Mouse (Mus musculus) brain, adult 2 months (tissue): Measurements from ENCODE around the gene Kdelc1.

Experiments used
- DNase-seq: peaks from one replicate; pipeline ENCODE4 v3.0.0; 2011; ENCODE audit warnings: low read depth, low spot score

Kdelc1 gene

GRCm38 (mm10) chr1:44118239-44119054 is at the start of gene Kdelc1, which contains the start of gene Bivm:
Kdelc1 (minus strand) TSS chr1:44118808.
Bivm (plus strand) TSS chr1:44118957.
- peak; percentile 99 for DNase-seq

- no peak for DNase-seq
Measured at GRCm38 (mm10) chr1:44167859-44168383, 49.3 kb upstream of the Kdelc1 start.

- peak; percentile 14 for DNase-seq
Measured at GRCm38 (mm10) chr1:44162389-44162788, 43.8 kb upstream of the Kdelc1 start.

- no peak for DNase-seq
Measured at GRCm38 (mm10) chr1:44161818-44162217, 43.2 kb upstream of the Kdelc1 start.

- DNase-seq, result no peak
Measured at GRCm38 (mm10) chr1:44158317-44158716, 39.7 kb upstream of the Kdelc1 start.

GRCm38 (mm10) chr1:44155287-44155686 is 36.7 kb upstream of the Kdelc1 start:
- DNase-seq, result peak; percentile 42

GRCm38 (mm10) chr1:44148706-44149105 is 30.1 kb upstream of the Kdelc1 start:
- peak; percentile 13 for DNase-seq

- peak; percentile 97 for DNase-seq
Measured at GRCm38 (mm10) chr1:44147563-44148381, 29.2 kb upstream of the Kdelc1 start, which contains the start of gene Ercc5. Ercc5 (plus strand) TSS chr1:44147744.

GRCm38 (mm10) chr1:44142747-44143146 is 24.1 kb upstream of the Kdelc1 start:
- peak; percentile 62 for DNase-seq

GRCm38 (mm10) chr1:44140232-44140631 is 21.6 kb upstream of the Kdelc1 start:
- no peak for DNase-seq

- no peak for DNase-seq
Measured at GRCm38 (mm10) chr1:44129929-44130581, 11.4 kb upstream of the Kdelc1 start.

GRCm38 (mm10) chr1:44125590-44125989 is 7.0 kb upstream of the Kdelc1 start:
- DNase-seq, result no peak

- no peak for DNase-seq
Measured at GRCm38 (mm10) chr1:44122256-44122655, 3.6 kb upstream of the Kdelc1 start.

- no peak for DNase-seq
Measured at GRCm38 (mm10) chr1:44120074-44120406, 1.4 kb upstream of the Kdelc1 start.

GRCm38 (mm10) chr1:44119201-44120073 is 829 bp upstream of the Kdelc1 start:
- DNase-seq, result peak; percentile 93

GRCm38 (mm10) chr1:44117571-44117970 is 1.0 kb downstream of the Kdelc1 start:
- no peak for DNase-seq

- no peak for DNase-seq
Measured at GRCm38 (mm10) chr1:44102939-44103338, 15.7 kb downstream of the Kdelc1 start.

GRCm38 (mm10) chr1:44102259-44102717 is 16.3 kb downstream of the Kdelc1 start, which contains the start of gene Tex30:
Tex30 (minus strand) TSS chr1:44102441.
- DNase-seq, result peak; percentile 98

GRCm38 (mm10) chr1:44101448-44102225 is 17.0 kb downstream of the Kdelc1 start:
- DNase-seq, result peak; percentile 20

- DNase-seq, result peak; percentile 72
Measured at GRCm38 (mm10) chr1:44064625-44065024, 54.0 kb downstream of the Kdelc1 start.
